Mouse (Mus musculus) kidney, postnatal 25 days (tissue): ENCODE data around the gene Fah.

Experiments used
- DNase-seq, 2 experiments: peaks; one replicate each; pipeline ENCODE4 v3.0.0; 2021; ENCODE audit warnings: mixed read lengths in 2 of 2

Gene Fah

GRCm38 (mm10) chr7:84606293-84606749, at the start of gene Fah:
Gene Fah (minus strand): TSS chr7:84606722.
- DNase-seq: peak; percentile 79 to 91

GRCm38 (mm10) chr7:84652740-84653139, 46.2 kb upstream of the Fah start:
- no peak for DNase-seq

GRCm38 (mm10) chr7:84651987-84652321, 45.4 kb upstream of the Fah start:
- DNase-seq: no peak

DNA sequence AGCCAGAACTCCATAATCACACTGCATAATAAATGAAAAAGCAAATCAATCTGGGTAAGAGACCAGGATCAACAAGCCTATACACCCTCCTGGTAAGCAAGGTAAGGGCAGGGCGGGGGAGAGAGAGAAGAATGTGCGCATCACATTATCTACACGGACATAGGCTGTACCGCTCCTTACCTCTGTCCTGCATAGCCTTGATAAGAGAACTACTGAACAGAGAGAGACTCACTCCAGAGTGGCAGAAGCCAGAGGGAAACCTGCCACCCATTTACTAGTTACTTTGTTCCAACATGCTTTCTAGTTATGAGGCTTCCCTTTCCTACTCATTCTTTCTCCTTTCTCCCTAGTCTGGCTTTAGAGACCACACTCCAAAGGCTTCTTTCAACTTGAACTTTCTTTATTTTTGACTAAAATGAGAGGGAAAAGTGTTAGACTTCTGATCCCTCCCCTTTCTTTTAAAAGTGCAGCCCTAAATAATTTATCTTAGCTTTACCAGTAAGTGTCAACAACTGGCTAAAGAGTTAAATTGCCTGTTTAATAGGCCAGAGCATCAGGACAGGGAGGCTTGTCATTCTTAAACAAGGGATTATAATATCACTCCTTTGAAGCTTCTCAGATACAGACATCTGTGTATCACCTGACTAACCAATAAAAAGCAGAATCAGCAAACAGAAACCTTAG, 44.9 kb upstream of the Fah start:
- DNase-seq: no peak

GRCm38 (mm10) chr7:84649016-84649415, 42.5 kb upstream of the Fah start:
- DNase-seq: no peak

GRCm38 (mm10) chr7:84646256-84646655, 39.7 kb upstream of the Fah start:
- no peak for DNase-seq

DNA sequence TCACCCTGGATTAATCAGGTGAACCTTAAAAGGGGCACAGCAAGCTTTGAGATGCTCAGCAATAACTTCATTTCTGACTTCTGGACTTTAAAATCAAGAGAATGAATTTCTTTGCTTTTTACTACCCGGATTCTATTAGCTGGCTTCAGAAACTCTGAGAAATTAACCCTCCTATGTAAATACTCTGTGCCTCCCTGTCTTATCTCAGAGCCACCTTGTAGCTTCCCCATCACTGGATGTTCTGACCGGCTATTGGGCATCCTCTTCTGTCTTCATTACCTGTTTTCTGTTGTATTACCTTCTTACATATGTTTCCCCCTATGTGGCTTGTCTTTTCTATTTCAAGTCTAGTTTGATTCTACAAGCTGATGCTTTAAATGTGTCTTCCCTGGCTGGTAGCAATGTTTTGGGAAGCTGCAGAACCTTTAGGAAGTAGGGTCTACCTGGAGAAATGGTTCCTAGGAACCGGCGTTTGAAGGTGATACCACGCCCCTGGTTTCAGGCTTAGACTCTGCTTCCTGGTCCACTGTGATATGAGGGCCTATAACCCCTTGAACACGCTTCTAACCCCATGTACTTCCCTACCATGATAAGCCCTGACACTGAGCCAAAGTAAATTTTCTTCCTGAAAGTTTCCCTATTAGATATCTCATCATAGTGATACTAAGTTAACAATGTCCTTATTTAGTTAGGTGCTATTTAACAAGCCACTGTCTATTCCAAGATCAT, 36.9 kb upstream of the Fah start:
- no peak for DNase-seq

DNA sequence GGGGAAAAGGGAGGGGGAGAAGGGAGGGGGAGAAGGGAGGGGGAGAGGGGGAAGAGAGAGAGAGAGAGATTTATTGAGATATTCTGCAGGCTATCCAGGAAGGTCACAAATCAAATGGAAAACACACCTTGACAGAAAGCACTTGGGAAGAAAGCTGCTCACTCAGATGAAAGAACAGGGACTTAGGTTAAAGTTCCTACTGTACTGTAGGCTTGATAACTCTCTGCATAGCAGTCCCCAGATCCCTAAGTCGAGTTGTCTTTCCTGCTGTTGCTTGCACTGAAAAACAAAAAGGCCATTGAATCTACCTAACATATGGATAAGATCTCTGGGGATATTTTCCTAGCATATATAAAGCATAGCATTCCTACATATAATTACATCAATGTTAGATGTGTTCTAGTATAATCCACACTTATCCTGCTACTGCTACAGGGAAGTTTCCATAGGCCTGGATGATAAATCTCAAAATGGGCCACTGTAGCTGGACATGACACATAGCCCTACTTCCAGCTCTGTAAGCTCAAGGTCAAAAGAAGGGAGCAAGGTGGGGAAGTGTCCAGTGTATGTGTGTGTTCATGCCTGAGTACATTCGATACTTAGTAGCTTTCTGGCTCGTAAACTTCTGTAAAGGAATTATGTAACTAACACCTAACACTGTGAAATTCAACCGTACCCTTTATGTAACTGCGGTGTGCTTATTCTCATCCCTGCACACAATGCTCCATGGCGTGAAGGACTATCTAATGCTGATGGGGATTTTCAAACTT, 35.8 kb upstream of the Fah start:
- DNase-seq: peak; percentile 3 to 42

DNA sequence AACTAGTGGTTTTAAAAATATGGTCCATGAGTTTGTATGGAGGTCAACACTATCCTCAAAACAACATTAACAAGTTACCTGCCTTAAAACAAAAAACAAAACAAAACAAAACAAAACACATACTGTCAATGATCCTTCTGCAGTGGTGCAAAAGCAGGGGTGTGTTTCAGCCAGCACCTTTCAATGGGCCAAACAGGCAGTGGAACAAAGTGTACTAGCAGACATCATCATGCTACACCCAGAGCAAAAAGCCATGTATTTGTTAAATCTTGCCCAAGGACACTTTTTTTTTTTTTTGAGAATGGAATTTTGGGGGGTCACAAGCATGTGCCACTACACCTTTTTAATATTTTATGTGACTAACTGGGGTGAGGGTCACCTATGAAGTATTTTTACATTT, 30.4 kb upstream of the Fah start:
- DNase-seq: no peak

DNA sequence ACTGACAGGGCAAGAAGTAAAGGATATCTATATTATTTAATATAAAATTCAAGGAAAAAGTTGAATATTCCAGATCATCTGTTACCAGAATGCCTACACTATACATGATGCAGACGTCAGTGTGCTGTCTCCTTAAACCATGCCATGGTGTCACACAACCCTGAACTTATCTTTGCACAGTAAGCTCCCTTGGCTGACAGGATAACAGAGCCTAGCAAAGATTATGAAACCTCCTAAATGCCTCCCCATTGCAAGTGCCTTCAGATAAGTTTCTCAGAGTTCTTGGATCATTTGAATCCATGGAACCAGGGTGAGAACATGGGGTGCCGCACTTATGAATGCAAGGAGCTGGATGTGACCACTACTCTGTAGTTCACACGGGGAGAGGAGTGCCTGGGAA, 25.4 kb upstream of the Fah start:
- DNase-seq: no peak

GRCm38 (mm10) chr7:84623718-84624117, 17.2 kb upstream of the Fah start:
- no peak for DNase-seq

DNA sequence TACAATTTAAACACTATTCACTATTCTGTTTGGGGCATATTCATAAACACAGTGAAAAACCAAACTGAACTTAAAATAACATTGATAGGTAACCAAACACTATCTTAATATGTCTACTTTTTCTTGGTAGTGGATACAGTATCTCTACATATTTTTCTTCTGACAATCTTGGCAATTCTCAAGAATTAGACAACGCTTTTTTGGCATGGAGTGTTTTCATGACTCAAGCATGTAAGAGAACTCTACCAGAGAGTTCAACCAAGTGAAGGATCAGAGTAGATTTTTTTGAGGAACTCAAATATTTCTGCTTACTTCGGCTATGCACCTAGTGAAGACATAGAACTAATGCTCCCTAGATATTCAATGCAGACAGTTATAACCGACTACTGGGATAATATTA, 14.4 kb upstream of the Fah start:
- DNase-seq: no peak

DNA sequence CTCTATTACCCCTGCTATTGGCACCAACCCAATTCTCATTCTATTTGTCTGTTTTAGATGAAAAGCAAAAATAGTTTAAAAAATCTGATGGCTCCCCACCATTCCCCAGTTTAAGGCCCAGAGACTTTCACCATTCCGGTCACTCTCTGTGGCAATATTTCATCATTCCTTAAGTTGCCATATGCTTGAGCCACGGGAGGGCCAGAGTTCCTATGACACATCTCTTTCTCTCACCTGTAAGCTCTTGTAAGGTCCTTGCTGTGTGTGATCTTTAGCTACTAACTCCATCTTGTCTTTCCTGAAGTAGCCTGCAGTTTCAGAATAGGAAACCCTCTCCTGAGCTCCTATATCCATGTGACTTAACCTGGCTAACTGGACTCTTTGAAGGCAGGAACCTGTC, 12.4 kb upstream of the Fah start:
- no peak for DNase-seq

GRCm38 (mm10) chr7:84612445-84612844, 5.9 kb upstream of the Fah start:
- DNase-seq: no peak

- DNase-seq: no peak
Observed at GRCm38 (mm10) chr7:84611609-84612008, 5.1 kb upstream of the Fah start.

DNA sequence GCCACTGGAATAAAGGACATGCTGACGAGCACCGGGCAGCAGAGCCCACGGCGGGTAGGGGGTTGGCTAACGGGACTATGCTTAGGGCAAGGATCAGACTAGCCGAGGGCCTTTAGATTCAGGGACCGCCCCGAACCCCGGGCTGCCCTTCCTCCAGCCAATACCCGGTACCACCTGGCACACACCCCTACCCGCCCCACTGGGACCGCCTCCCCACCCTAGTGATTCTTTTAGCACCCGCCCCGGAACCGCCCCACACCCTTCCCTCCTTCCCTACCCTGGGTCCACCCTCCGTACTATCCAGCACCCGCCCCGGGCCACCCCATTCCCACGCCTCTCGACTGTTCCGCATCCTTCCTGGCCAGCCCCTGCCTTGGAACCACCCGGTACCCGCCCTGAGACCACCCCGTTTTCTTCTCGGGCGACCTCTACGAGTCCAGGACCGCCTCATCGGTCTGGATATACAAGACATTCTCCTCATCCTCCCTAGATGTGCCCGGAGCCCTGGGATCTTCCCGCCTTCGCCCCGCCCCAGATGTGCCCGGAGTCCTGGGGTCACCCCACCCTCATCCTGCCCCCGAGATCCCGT, 724 bp downstream of the Fah start:
- DNase-seq: peak; percentile 95 to 99

DNA sequence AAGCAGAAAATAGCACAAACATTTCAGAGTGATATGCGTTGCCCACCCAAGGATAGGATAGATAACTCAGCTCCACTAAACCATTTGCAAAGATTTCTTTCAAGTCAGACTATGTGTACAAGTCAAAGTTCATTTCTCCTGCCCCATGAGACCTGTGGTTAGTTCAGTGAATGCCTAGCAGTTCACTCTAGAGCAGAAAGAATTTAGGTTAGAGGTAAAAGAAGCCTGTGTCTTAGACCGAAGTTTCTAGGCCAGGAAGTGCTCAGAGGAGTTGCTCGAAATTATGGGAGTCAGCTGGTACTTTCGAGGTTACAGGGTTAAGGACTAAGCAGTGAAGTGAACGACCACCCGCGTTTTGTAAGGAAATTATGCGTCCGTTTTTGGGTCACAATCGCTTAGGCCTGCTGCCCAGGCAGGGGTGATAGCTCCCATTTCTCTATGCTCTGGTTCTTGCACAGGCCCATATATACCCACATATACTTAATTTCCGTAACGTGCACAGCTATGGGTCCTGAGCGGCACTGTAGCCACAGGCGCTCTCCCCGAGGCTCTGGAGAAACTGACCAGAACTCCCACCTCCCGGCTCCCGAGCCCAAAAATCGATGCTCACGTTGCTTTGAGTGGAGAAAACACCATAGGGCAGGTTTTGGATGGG, 1.4 kb downstream of the Fah start:
- no peak for DNase-seq

- DNase-seq: peak; percentile 69 to 89
Observed at GRCm38 (mm10) chr7:84604501-84604900, 2.0 kb downstream of the Fah start.

DNA sequence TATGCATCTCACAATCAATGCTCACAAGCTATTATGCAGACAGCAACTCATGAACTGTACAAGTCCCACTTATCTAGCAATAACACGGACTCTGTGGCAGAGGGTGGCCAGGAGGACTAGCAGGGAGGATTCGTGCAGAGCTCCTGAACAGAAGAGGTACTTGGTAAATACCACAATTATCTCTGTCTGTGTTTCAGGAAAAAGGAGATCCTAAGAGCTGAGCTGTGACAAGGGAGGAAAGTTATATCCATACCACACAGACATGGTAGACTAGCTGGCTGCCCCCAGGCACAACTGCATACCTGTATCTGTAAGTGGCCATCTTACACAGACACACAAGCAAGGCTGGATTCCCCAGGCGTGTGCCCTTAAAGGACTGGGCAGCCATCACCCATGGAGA, 5.2 kb downstream of the Fah start:
- no peak for DNase-seq

- DNase-seq: no peak
Observed at GRCm38 (mm10) chr7:84600631-84601030, 5.9 kb downstream of the Fah start.

DNA sequence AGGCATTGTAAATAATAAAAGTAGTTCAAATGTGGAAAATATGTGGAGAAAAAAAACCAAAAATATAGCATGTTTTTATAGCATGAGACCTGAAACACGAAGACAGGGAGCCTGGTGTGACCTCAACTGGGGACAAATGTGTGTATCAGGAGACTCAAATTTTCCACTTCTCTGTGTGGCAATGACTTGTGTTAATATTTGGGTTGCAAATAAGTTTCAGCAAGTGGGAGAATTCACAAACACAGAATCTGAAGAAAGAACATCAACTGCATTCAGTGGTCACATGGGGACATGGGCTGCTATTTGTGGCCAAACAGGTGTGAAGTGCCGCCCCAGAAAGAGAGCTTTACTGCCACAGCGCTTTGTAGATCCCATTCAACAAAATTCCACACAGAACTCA, 9.9 kb downstream of the Fah start:
- no peak for DNase-seq

DNA sequence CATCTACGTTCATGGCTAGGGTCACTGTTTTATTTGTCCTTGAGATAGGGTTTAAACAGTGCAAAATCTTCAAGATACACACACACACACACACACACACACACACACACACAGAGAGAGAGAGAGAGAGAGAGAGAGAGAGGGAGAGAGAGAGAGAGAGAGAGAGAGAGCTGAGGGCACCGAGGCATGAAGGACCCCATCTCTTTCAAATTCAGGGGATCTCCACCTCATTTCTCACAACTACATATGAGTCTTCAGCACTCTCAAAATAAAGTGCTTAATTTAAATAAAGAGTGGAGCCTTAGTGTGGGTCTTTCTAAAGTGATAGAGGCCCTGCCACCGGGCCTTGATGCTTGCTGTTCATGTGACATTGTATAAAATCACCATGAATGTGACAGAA, 10.5 kb downstream of the Fah start:
- DNase-seq: no peak

DNA sequence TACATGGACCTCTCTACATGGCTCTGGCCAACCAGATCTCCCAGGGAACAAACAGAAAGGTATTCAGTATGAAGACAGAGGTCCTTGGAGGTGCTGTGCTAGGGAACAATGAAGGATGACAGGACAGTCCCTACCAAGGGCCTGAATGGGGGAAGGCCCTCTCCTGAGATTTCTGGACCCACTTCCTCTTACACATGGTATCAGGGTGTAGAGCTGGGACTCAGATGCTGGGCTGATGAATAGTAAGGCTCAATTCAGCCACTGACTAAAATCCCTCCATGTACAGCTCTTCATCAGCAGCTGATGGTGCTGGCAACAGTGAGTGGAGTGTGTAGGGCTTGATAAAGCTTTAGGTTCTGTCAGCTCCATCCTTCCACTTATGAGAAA, 11.6 kb downstream of the Fah start:
- no peak for DNase-seq
